Mouse (Mus musculus) ES-E14 (cell line): ENCODE measurements around the gene Hoxb5. TPM values are rescaled to one million over a fixed set of nuclear protein-coding genes. Genes with fewer than 3 reads are reported as not detected.

Experiments used
- DNase-seq: peaks from one replicate; pipeline ENCODE4 v3.0.0-alpha.2; 2013; ENCODE audit warnings: low read depth, low spot score
- H3K27ac ChIP-seq: 2 replicates; pipeline ENCODE4 v1.5.1; 2012; ENCODE audit warnings: low read depth, mild to moderate bottlenecking, low read length, moderate library complexity, mixed read lengths; ENCODE audit not compliant: poor library complexity, insufficient read depth, severe bottlenecking
- H3K36me3 ChIP-seq: 2 replicates; pipeline ENCODE4 v1.6.1; 2012; ENCODE audit warnings: mild to moderate bottlenecking, low read length, moderate library complexity, mixed read lengths; ENCODE audit not compliant: control insufficient read depth, poor library complexity, insufficient read depth, severe bottlenecking
- H3K4me1 ChIP-seq, 2 experiments: fragments of 150-350 bp in 1 of 2; sonication (generic) in 1 of 2; 2 replicates each; pipeline ENCODE4 v1.6.1; 2012; ENCODE audit warnings: low read length in 2 of 2, mild to moderate bottlenecking in 1 of 2, mixed read lengths in 1 of 2; ENCODE audit not compliant: control insufficient read depth in 2 of 2, insufficient read depth in 2 of 2, poor library complexity in 1 of 2
- H3K4me3 ChIP-seq, 2 experiments: fragments of 150-350 bp in 1 of 2; sonication (generic) in 1 of 2; 2 replicates each; pipeline ENCODE4 v1.5.1; 2012; ENCODE audit warnings: low read length in 2 of 2, low read depth in 1 of 2, mild to moderate bottlenecking in 1 of 2, mixed read lengths in 1 of 2; ENCODE audit not compliant: insufficient read depth in 1 of 2, poor library complexity in 1 of 2, severe bottlenecking in 1 of 2
- H3K9ac ChIP-seq: 2 replicates; pipeline ENCODE4 v1.6.1; 2012; ENCODE audit warnings: low read depth, mild to moderate bottlenecking, low read length, mixed read lengths; ENCODE audit not compliant: poor library complexity, insufficient read depth, severe bottlenecking
- H3K9me3 ChIP-seq: fragments of 150-350 bp; sonication (generic); 2 replicates; pipeline ENCODE4 v1.6.1; 2012; ENCODE audit warnings: low read depth, mild to moderate bottlenecking, low read length; ENCODE audit not compliant: control insufficient read depth, insufficient read depth
- CHD2 ChIP-seq: IDR thresholded peaks from 2 replicates; pipeline ENCODE4 v1.6.1; 2014; ENCODE audit warnings: mild to moderate bottlenecking, low read depth, low read length, inconsistent platforms
- HCFC1 ChIP-seq: IDR thresholded peaks from 2 replicates; pipeline ENCODE4 v1.6.1; 2012; ENCODE audit warnings: low read length, inconsistent platforms, borderline replicate concordance; ENCODE audit not compliant: insufficient read depth
- MAFK ChIP-seq: IDR thresholded peaks from 2 replicates; pipeline ENCODE4 v1.6.1; 2014; ENCODE audit warnings: mild to moderate bottlenecking, low read depth, low read length, inconsistent platforms; ENCODE audit not compliant: insufficient read depth
- ZC3H11A ChIP-seq: IDR thresholded peaks from 2 replicates; pipeline ENCODE4 v1.6.1; 2012; ENCODE audit warnings: low read depth, mild to moderate bottlenecking, inconsistent platforms, low read length, borderline replicate concordance
- ZNF384 ChIP-seq: IDR thresholded peaks from 2 replicates; pipeline ENCODE4 v1.6.1; 2012; ENCODE audit warnings: low read depth, low read length, inconsistent platforms
- in situ Hi-C, 2 experiments: fragments of 600-800 bp; cut with MboI; formaldehyde crosslinking; loops; one replicate each; pipeline ENCODE4 v1.15.1; 2025; ENCODE audit warnings: low sequenced_read_pairs in 2 of 2, inconsistent platforms in 1 of 2; ENCODE audit not compliant: unreplicated experiment in 2 of 2
- total RNA-seq: library from RNA; depleted of rRNA; stranded (reverse); fragments of 300-350 nt; gene quantifications from 2 replicates; pipeline ENCODE4 v1.2.3, GENCODE M21; 2012

Gene Hoxb5
- total RNA-seq, 1 experiment: 0.09 TPM

GRCm38 (mm10) chr11:96265954-96266353 is 37.2 kb upstream of the Hoxb5 start:
- H3K36me3 ChIP-seq: peaks cover 5% of the 10 kb centered on the region
- in situ Hi-C loops: no loop called here
- no peak overlapping the region for H3K4me3 ChIP-seq
- TF ChIP-seq HCFC1 (no peak), ZNF384 (no peak), ZC3H11A (no peak), MAFK (no peak), CHD2 (no peak)
- no peaks in the 10 kb centered on the region for H3K9me3 ChIP-seq
- no peak overlapping the region for H3K9ac ChIP-seq
- peaks cover 0 to 6% of the 10 kb centered on the region in 2 experiments; a peak in 2 of 4 replicates for H3K4me1 ChIP-seq
- no peak for DNase-seq
- H3K27ac ChIP-seq: no peak overlapping the region

- in situ Hi-C loops: no loop called here
- H3K9ac ChIP-seq: no peak overlapping the region
- no peak for DNase-seq
Observed at GRCm38 (mm10) chr11:96267021-96267920, 35.9 kb upstream of the Hoxb5 start.

GRCm38 (mm10) chr11:96268031-96268745 is 34.9 kb upstream of the Hoxb5 start:
- in situ Hi-C loops: no loop called here
- DNase-seq: no peak
- Histone ChIP-seq H3K4me1 (peaks cover 0 to 9% of the 10 kb centered on the region in 2 experiments; a peak in 2 of 4 replicates), H3K9me3 (no peaks in the 10 kb centered on the region), H3K4me3 (no peak overlapping the region), H3K9ac (no peak overlapping the region), H3K27ac (no peak overlapping the region), H3K36me3 (no peaks in the 10 kb centered on the region; the same call in none of the 2 replicates)
- TF ChIP-seq ZC3H11A (no peak), MAFK (no peak), ZNF384 (no peak), CHD2 (no peak), HCFC1 (no peak)

More at GRCm38 (mm10) chr11:96267021-96267920, 35.9 kb upstream of the Hoxb5 start:
- Histone ChIP-seq H3K27ac (no peak overlapping the region), H3K4me3 (no peak overlapping the region), H3K4me1 (peaks cover 0 to 9% of the 10 kb centered on the region in 2 experiments; a peak in 2 of 4 replicates), H3K9me3 (no peaks in the 10 kb centered on the region), H3K36me3 (peaks cover 3% of the 10 kb centered on the region)
- TF ChIP-seq ZNF384 (no peak), HCFC1 (no peak), MAFK (no peak), ZC3H11A (no peak), CHD2 (no peak)

- in situ Hi-C loops: no loop called here
- DNase-seq: no peak
- TF ChIP-seq HCFC1 (no peak), ZC3H11A (no peak), CHD2 (no peak)
- no peaks in the 10 kb centered on the region; the same call in 1 of the 2 replicates for H3K36me3 ChIP-seq
- peaks cover 0 to 8% of the 10 kb centered on the region in 2 experiments; a peak in 2 of 4 replicates for H3K4me1 ChIP-seq
- no peak overlapping the region; the same call in 1 of the 2 replicates for H3K9ac ChIP-seq
- peak overlapping the region in 1 of 2 experiments; percentile 34; a peak in 2 of 4 replicates for H3K4me3 ChIP-seq
- no peaks in the 10 kb centered on the region for H3K9me3 ChIP-seq
- no peak overlapping the region for H3K27ac ChIP-seq
Observed at GRCm38 (mm10) chr11:96269869-96270268, 33.3 kb upstream of the Hoxb5 start.
